Mouse (Mus musculus): Measurements from ENCODE around the gene Cfap300.

The Cfap300 gene

DNA sequence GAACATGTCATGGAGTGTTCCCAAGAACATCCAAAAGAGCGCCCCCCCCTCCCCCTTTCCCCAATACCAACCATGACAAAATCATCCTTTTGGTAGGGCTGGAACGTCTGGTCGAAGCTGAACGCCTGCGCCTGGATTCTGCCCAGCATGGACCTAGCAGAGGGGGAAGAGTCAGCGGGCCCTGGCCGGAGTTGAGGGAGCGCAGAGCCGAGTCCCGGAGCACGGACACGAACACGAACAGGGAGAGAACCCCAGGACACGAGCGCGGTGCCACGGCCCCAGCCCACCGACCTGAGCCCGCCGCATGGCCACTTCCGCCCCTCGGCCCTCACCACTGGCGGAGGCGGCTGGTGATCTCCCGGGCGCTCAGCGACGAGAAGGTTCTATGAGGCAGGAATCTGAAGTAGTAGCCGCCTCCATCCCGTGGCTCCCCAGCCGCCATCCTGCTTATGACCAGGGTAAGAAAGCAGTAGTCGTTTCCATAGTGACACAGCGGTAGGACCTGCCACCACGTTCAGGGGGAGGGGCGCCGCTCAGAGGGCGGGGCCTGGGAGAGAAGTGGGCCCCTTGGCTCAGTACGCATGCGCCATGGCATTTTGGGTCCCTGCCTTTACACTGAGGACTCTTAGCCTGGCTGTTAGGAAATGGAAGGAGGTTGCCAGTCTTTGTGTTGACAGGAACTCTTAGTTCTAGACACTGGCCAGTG is at the start of gene Cfap300:
Cfap300 (minus strand) TSS at position 486 of the 706 bp plus-strand sequence.
- in situ Hi-C loops (cut with MseI, MboI) = no loop called here

DNA sequence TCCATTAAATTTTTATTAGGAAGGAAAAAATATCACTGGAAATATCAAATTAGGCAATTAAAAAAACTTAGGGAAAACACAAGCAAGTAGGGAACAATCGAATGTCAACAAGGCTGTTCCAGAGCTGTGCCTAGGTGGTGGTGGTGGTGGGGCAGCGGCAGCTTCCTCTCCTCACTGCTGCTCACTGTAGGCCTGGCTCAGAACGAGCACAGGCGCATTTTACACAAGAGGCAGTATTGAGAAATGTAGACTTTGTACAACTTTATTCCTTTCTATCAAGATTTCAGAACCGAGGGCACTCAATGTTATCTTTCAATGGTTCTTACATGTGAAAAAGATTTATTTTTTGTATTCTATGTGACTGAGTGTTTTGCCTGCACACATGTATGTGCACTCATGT is 36.3 kb upstream of the Cfap300 start:
- in situ Hi-C loops (cut with MseI, MboI) = no loop called here

- in situ Hi-C loops (cut with MseI, MboI) = no loop called here
Observed at GRCm38 (mm10) chr9:8074345-8074744, 31.7 kb upstream of the Cfap300 start.

DNA sequence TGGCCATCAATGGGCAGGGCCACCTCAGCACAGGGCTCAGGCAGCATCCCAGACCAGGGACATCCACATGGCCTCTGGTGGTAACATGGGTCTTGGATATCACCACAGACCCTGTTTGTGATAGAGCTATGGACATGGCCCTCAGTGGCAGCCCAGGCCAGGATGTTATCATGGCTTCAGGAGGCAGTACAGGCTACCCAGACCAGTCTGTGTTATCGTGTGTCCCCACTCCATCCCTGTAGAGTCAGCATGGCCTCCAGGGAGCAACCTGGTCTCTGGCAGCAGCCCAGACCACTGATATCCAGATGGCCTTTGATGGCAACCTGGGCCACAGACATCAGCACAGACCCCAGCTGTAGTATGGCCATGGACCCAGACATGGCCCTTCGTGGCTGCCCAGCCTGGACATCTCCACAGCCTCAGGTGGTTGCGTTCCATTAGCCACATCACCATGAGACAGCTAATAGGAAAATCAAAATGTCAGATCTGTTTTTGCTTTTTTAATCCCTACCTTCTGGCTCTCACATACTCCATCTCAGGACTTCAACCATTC is 30.7 kb upstream of the Cfap300 start:
- in situ Hi-C loops (cut with MseI, MboI) = no loop called here

GRCm38 (mm10) chr9:8059636-8060035 is 17.0 kb upstream of the Cfap300 start:
- in situ Hi-C loops (cut with MseI, MboI) = no loop called here

DNA sequence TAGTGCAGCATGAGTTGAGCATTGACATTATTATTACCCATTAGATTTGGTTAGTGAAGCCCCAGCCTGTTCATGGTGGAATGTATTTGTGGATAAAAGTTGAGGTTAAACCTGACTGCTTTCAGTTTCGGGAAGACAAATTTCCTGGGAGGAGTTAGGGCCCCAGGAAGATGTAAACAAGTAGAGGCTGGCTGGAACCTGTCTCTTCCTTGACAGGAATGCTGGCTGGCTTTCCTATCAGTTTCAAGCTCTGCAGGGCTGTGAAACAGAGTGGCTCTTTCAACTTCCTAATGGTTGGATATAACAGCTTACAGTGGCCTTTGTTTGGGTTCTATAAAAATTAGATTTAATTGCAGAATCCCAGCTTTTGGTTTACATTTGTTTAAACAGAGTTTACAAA is 12.2 kb upstream of the Cfap300 start:
- in situ Hi-C loops (cut with MseI, MboI) = no loop called here

- in situ Hi-C loops (cut with MseI, MboI) = no loop called here
Observed at GRCm38 (mm10) chr9:8043044-8043387, 393 bp upstream of the Cfap300 start.

DNA sequence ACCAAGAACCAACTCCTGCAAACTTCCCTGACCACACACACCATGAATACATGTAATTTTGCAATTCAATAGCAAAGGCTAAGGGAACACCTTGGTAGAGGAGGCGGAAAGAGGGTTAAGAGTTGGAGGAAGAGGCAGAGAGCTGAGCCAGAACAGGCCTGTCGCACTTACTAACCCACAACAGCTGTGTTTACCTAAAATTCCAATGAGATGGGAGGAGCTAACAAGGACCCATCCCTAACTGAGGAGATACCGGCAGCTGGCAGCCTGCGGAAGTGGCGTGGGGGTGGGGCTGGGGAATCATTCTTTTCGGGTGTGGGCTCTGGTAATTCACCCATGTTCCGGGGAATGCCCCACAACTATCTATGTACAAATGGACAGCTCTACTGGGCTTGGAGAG is 7.1 kb downstream of the Cfap300 start:
- in situ Hi-C loops (cut with MseI, MboI) = no loop called here

GRCm38 (mm10) chr9:8035091-8035490 is 7.5 kb downstream of the Cfap300 start:
- in situ Hi-C loops (cut with MseI, MboI) = no loop called here

DNA sequence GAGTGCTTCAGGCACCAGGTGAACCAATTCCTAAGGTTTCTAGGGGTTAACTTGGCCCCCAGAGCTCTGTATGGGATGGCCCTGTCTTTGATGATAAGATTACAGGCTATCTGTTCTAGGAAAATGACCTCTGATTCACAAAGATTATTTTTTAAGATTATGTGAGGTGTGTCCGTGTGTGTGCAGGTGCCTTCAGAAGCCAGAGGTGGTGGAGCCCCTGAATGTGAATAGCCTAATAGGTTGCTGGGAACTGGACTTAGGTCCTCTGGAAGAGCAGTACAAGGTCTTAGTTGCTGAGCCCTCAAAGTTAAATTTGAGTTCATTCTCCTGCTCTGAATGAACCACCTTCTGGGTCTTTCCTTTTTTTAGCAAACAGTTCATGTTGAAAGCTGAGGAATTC is 8.5 kb downstream of the Cfap300 start:
- in situ Hi-C loops (cut with MseI, MboI) = no loop called here

DNA sequence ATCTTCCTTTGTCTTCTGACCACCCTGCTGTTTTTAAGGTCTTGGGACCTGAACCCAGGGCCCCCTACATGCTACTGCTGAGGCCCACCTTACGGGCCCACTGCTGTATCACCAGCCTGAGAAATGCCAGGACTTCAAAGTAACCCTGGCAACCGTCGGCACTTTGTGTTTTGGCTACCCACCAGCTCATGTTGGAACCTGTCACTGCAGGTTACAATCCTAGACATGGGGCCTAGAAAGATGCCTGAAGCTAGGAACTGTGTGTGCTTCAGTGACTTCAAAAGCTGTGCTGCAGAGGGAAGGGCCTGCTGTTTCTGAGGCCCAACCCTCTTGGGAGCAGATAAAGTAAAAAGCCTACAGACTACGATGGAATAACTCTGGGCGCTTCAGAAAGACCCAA is 9.8 kb downstream of the Cfap300 start:
- in situ Hi-C loops (cut with MseI, MboI) = no loop called here

DNA sequence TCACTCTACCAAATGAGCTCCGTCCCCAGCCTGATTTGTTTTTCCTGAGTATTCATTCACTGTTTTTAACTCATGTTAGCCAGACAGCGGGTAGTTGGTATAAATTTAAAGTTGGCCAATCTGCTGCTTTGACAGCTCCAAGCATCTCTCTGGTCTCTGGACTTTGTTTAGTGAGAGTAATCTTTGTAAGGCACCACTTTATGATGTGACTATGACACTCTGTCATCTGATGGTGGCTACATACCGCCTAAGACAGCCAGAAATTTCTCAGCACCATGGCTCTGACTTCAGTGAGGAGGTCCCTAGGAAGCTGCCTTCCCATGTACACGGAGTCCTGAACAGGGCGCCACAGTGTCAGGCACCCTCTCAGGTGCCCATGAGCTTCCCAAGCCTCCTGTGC is 24.0 kb downstream of the Cfap300 start:
- in situ Hi-C loops (cut with MseI, MboI) = no loop called here

- in situ Hi-C loops (cut with MseI, MboI) = no loop called here
Observed at GRCm38 (mm10) chr9:8017253-8017913, 25.2 kb downstream of the Cfap300 start.

DNA sequence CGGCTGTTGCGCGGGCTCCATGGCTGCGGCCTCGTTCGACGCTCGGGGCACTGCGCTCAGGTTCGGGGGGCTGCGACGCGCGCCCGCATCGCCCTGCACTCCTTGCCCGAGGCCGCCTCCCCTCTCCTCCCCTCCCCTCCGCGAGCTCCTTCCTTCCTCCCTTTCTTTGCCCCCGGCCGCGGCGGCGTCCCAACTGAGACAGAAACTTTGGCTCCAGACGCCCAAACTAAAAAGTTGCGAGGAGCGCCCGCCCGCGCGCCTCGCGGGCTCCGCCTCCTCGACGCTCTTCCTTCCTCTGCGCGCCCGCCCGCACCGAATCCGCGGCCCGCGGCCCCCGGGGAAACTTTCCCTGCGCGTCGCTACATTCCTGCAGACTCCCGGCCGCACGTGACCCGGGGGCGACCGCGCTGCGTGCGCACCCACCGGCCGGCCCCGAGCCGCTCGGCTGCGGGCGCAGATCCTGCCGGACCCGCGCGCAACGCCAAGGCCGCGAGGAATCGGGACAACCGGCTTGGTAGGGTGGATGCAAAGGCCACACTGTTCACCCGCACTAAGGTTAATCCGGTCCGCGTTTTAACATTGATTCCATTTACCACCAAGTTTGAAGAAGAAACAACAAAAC is 38.1 kb downstream of the Cfap300 start, which contains the start of gene Yap1:
Yap1 (minus strand) TSS at position 227 of the 622 bp plus-strand sequence.
- in situ Hi-C loops (cut with MseI, MboI) = no loop called here

DNA sequence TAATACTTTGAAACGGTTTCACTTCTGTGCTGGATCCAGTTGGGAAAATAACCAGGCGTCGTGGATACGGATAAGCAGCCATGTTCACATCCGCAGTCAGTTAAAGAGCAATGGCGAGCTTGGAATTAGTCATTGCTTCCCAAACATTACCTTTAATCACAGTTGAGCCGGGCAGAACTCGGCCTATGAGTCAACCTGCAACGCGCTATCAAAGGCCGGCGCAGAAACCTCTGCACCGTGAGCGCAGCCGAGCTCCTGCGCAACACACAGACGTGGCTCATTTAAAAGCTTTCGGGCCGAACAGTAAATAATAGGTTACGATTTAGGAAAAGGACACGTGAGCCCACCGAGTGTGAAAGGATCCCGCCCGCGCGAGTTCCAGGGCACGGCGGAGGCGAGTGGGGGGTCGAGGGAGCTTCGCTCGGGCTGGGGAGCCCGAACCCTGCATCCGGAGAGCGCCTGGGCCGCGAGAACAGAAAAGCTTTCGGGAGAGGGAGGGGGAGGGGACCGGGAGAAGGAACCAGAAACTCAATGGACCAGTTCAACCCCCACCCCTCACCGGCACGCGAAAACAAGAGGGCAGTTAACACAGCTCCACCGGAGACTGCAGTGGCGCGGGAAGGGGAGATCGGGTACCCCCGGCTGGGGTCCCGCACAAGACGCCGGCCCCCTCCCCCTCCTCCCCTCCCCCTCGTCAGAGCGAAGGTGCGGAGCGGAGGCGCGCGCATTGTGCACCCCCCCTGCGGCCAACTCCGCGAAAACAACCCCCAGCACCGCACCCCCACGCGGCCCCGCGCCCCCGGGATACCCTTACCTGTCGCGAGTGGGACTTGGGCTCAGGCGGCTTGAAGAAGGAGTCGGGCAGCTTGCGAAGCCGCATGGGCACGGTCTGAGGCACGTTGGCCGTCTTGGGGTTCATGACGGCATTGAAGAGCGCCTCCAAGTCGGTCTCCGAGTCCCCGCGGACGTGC is 39.0 kb downstream of the Cfap300 start:
- in situ Hi-C loops (cut with MseI, MboI) = no loop called here

DNA sequence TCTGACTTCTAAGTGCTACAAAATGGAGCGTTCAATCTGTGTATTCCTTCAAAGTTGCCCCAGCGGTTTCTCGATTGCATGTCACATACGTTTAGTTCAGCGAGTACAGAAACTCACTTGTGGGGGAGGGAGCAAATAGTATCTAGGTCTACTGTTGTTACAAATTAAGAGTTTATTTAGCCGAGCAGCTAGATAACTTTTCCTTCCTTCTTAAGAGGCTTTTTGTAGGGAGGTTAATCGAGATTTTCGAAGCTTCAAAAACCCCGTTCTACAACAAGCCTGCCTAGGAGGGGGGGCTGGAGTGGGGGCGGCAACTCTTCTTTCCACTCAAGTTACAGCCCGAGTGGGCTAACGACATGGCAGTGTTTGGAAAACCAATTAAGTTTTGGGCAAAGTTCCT is 39.8 kb downstream of the Cfap300 start:
- in situ Hi-C loops (cut with MseI, MboI) = no loop called here

DNA sequence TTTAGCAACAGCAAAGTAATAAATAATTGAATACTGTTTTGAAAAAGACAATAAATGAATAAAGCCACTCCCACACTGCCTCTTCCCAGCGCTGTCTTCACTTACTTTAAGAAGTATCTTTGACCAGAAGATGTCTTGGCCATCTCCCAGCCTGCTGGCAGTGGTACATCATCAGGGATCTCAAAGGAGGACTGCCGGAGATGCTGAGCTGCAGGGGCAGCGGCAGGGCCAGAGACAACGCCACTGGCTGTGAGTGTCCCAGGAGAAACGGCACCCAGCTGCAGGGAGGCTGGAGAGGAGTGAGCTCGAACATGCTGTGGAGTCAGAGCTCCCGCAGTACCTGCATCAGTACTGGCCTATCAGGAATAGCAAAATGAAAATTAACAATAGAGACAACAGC is 41.3 kb downstream of the Cfap300 start:
- in situ Hi-C loops (cut with MseI, MboI) = no loop called here

DNA sequence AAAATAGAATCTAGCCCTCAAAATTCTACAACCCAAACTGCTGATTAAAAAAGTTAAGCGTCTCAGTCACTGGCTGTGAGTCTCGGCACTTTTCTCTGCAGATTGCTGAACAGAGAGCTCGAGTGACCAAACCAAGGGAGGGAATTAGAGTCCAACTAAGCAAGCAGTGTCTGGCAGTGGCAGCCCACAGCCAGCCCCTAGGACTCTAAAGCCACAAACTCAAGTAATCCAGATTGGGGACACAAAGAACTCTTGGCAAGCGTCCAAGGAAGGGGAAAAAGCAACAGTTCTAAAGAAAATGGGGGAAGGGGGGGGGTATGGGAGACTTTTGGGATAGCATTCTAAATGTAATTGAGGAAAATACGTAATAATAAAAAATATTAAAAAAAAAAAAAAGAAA is 48.3 kb downstream of the Cfap300 start:
- in situ Hi-C loops (cut with MseI, MboI) = no loop called here

GRCm38 (mm10) chr9:7992651-7993050 is 50.0 kb downstream of the Cfap300 start:
- in situ Hi-C loops (cut with MseI, MboI) = no loop called here

DNA sequence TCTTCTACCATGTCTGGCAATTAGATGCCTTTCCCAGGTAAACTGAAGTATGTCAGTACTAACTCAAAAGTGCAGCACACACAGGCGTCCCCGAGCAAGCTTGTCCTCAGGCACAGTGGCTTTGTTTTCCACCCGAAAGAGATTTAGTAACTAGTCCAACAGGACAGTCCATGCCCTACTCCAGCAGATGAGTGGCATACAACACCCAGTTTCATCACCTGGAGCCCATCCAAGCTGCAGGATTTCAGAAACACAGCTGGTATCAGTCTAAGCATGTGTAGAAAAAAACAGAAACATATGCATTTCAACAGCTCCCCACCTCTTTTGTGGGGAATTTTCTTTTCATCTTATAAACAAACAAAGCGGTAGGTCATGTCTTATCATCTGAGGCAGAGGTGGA is 51.7 kb downstream of the Cfap300 start:
- in situ Hi-C loops (cut with MseI, MboI) = no loop called here

DNA sequence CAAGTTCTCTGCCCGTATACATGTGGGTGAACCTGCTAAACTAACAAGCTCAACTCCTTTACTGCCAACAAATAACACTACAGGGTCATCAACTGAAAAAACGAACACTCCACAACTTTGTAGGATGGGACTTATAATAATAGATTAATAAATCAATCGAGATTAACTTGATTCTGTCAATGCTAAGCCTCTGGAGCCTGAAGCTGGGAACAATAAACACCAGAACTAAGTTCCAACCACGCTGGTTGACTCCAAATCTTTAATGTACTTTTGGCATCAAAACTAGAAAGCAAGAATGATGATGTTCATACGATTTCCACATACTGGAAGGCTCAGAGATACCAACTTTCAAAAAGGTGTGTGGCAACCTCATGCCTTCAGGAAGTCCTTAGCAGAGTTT is 55.5 kb downstream of the Cfap300 start:
- in situ Hi-C loops (cut with MseI, MboI) = no loop called here

- in situ Hi-C loops (cut with MseI, MboI) = no loop called here
Observed at GRCm38 (mm10) chr9:7984287-7984686, 58.3 kb downstream of the Cfap300 start.
